Comparison of ENCODE assay signal across 21 mouse cellular contexts in the genomic region with DNA sequence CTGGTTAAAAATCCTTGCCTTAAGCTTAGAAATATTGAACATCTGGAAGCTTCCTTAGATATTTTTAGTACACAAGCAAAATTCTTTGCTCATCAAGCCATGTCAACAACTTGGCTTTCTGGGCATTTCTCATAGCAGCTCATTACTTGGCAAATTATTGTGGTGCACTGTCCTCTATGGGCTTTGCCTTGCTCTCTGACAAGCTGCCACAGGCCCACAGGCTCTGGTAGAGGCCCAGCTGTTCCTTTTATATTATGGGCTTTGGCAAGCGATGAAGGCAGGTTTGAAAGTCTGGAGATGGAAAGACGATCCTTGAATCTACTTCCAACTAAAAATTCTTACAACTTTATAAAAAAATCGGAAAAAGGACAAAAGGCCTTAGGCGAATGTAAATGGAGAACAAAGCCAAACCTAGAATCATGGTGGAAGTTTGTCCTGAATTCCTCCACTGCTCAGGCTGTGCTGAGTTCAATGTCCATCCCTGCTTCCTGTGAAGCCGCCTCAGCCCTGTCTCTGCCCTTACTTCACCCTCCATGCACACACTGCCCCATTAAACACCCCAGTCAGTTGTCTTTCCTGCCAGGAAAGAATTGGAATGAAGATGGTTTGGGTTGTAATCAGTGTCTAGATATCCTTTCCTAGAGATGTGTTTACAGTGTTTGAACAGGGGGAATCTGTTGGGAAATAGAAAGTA. TPM values are rescaled to one million over a fixed set of nuclear protein-coding genes. Genes with fewer than 3 reads are reported as not detected.
DNase-seq lines count a peak whose midpoint lies in the region; ATAC-seq and TF ChIP-seq lines count a peak whose summit lies in the region.
"Had no signal": no experiment of that assay in that cellular context is flagged by ENCODE, and none has a peak within 500 bp of the region (broad histone marks: within the 10 kb centered on the region; RNA-seq: fewer than 3 reads in every experiment).

No protein-coding gene starts in this region.

- TF ChIP-seq EP300 in liver, postnatal 0 days (IDR thresholded peaks at IDR 0.05; ENCODE audit: low read depth) = no peak

- H3K79me2 ChIP-seq in liver, adult 2 months (ENCODE audit: control insufficient read depth, insufficient read depth, low read length) = no peaks in the 10 kb centered on the region

- no peak overlapping the region for H3K9ac ChIP-seq in liver, adult 2 months (ENCODE audit: low read depth, low read length)
- no peak overlapping the region for H3K9ac ChIP-seq in liver, postnatal 0 days (replicated peaks)
- H3K9ac ChIP-seq: embryonic facial prominence, embryonic 12.5 days; forebrain, embryonic 12.5 days; hindbrain, embryonic 14.5 days; liver, embryonic 12.5 days; midbrain, embryonic 13.5 days; neural tube, embryonic 15.5 days had no signal

- TF ChIP-seq CTCF in liver, adult 2 months (IDR thresholded peaks at IDR 0.05; ENCODE audit: low read depth, low read length) = no peak
- TF ChIP-seq CTCF in liver, postnatal 0 days (IDR thresholded peaks at IDR 0.05; ENCODE audit: low read depth) = no peak
- TF ChIP-seq CTCF in layer of hippocampus, adult 2 months (conservative IDR thresholded peaks at IDR 0.05) = no peak

- no peaks in the 10 kb centered on the region for H3K4me1 ChIP-seq in liver, adult 2 months (ENCODE audit: control insufficient read depth, insufficient read depth, low read length)
- no peaks in the 10 kb centered on the region for H3K4me1 ChIP-seq in liver, postnatal 0 days (ENCODE audit: insufficient read depth)
- H3K4me1 ChIP-seq: embryonic facial prominence, embryonic 12.5 days; forebrain, embryonic 12.5 days; liver, embryonic 12.5 days; midbrain, embryonic 13.5 days; neural tube, embryonic 15.5 days had no signal

- H3K36me3 ChIP-seq in liver, adult 2 months (ENCODE audit: control insufficient read depth, insufficient read depth, low read length) = no peaks in the 10 kb centered on the region
- H3K36me3 ChIP-seq in liver, postnatal 0 days (replicated peaks; ENCODE audit: insufficient read depth, low read length) = no peaks in the 10 kb centered on the region
- H3K36me3 ChIP-seq: embryonic facial prominence, embryonic 12.5 days; forebrain, embryonic 12.5 days; liver, embryonic 12.5 days; midbrain, embryonic 13.5 days; neural tube, embryonic 15.5 days had no signal

- H3K27ac ChIP-seq in liver, adult 2 months (replicated peaks; ENCODE audit: insufficient read depth, low read depth, low read length) = no peak overlapping the region
- no peak overlapping the region for H3K27ac ChIP-seq in liver, postnatal 0 days (ENCODE audit: low read depth)
- H3K27ac ChIP-seq in layer of hippocampus, adult 2 months = no peak overlapping the region
- H3K27ac ChIP-seq: embryonic facial prominence, embryonic 12.5 days; forebrain, embryonic 12.5 days; hindbrain, embryonic 14.5 days; liver, embryonic 12.5 days; midbrain, embryonic 13.5 days; neural tube, embryonic 15.5 days had no signal

- no peaks in the 10 kb centered on the region for H3K27me3 ChIP-seq in liver, adult 2 months (ENCODE audit: control insufficient read depth, insufficient read depth, low read length)
- no peaks in the 10 kb centered on the region for H3K27me3 ChIP-seq in liver, postnatal 0 days (ENCODE audit: insufficient read depth, low read length)
- H3K27me3 ChIP-seq: embryonic facial prominence, embryonic 12.5 days; forebrain, embryonic 12.5 days; liver, embryonic 12.5 days; midbrain, embryonic 13.5 days; neural tube, embryonic 15.5 days had no signal

- intact Hi-C loops in gastrocnemius, postnatal 14 days (cut with DNase I; ENCODE audit: low total_unique reads) = no loop called here
- intact Hi-C loops in left cerebral cortex, postnatal 25 days (cut with DNase I) = no loop called here

- 88% methylated on average over 5 of the region's 5 CpGs for WGBS in liver, adult 2 months
- 77% methylated on average over 5 of the region's 5 CpGs for WGBS in liver, postnatal 0 days (ENCODE audit: insufficient replicate concordance)

- peak; percentile 17 for DNase-seq in gastrocnemius, postnatal 14 days
- no peak for DNase-seq in gastrocnemius, adult 18-20 months (ENCODE audit: low spot score)
- peak; percentile 33 for DNase-seq in liver, adult 2 months (ENCODE audit: extremely low read depth, low read depth, low spot score)
- DNase-seq in liver, postnatal 0 days = no peak
- DNase-seq in adipocyte (ENCODE audit: low spot score) = peak; percentile 33
- peak; percentile 23 for DNase-seq in lung, postnatal 10 days
- DNase-seq in layer of hippocampus, adult 2 months (ENCODE audit: low spot score in 2 of 2) = no peak
- DNase-seq in left cerebral cortex, postnatal 25 days (ENCODE audit: low spot score in 2 of 2) = no peak
- DNase-seq: adrenal gland, postnatal 10 days; cerebellum, adult 11-12 months had no signal

- H3K9me3 ChIP-seq in liver, postnatal 0 days (ENCODE audit: low read length) = no peaks in the 10 kb centered on the region
- H3K9me3 ChIP-seq: embryonic facial prominence, embryonic 12.5 days; forebrain, embryonic 12.5 days; liver, embryonic 12.5 days; midbrain, embryonic 13.5 days; neural tube, embryonic 15.5 days had no signal

- TF ChIP-seq POLR2A in liver, adult 2 months (IDR thresholded peaks at IDR 0.05; ENCODE audit: extremely low read depth, insufficient read depth, low read length) = no peak

- no peak for ATAC-seq in liver, postnatal 0 days
- ATAC-seq: liver, embryonic 12.5 days; midbrain, embryonic 13.5 days had no signal

- H3K4me2 ChIP-seq in liver, postnatal 0 days (ENCODE audit: low read depth, low read length) = no peak overlapping the region
- H3K4me2 ChIP-seq: embryonic facial prominence, embryonic 12.5 days; forebrain, embryonic 12.5 days; hindbrain, embryonic 14.5 days; liver, embryonic 12.5 days; midbrain, embryonic 13.5 days; neural tube, embryonic 15.5 days had no signal

- no peak overlapping the region for H3K4me3 ChIP-seq in liver, adult 2 months (ENCODE audit: insufficient read depth, low read depth, low read length)
- H3K4me3 ChIP-seq in liver, postnatal 0 days (ENCODE audit: low read depth, low read length) = no peak overlapping the region
- H3K4me3 ChIP-seq in layer of hippocampus, adult 2 months = no peak overlapping the region
- H3K4me3 ChIP-seq: embryonic facial prominence, embryonic 12.5 days; forebrain, embryonic 12.5 days; liver, embryonic 12.5 days; midbrain, embryonic 13.5 days; neural tube, embryonic 15.5 days had no signal

RNA-seq across cellular contexts. Expression of gene Serpinb5, which starts 14.4 kb away (rescaled TPM):
- total RNA-seq in gastrocnemius, postnatal 14 days (2021) = not detected
- total RNA-seq in gastrocnemius, adult 18-20 months (2021) = not detected
- total RNA-seq in liver, adult 2 months (2014; rRNA removed) = not detected in 2 replicates
- polyA plus RNA-seq in liver, adult 2 months (2012; rRNA removed) = not detected in 2 replicates
- not detected in 2 replicates for polyA plus RNA-seq in liver, postnatal 0 days (2015; fragmentation: Nextera tagmentation; extraction: Ambion mirVana)
- not detected for total RNA-seq in layer of hippocampus, adult 2 months (2021)
- under 1 TPM in 1 of 2 experiments, not detected in 1; 0.23 TPM for total RNA-seq in left cerebral cortex, postnatal 25 days (2021)
- total RNA-seq: adrenal gland, postnatal 10 days; CH12.LX; heart, postnatal 10 days; layer of hippocampus, postnatal 14 days; left cerebral cortex, postnatal 10 days; megakaryocyte progenitor cell, adult 5-6 weeks had no signal
- polyA plus RNA-seq: liver, embryonic 12.5 days had no signal

RNA-seq across cellular contexts. Expression of gene Serpinb12, which starts 58.9 kb away (rescaled TPM):
- under 1 TPM in 1 of 2 experiments, not detected in 1; 0.35 TPM for total RNA-seq in gastrocnemius, postnatal 14 days (2021)
- total RNA-seq in gastrocnemius, adult 18-20 months (2021) = not detected
- not detected in 2 replicates for total RNA-seq in liver, adult 2 months (2014; rRNA removed)
- not detected in 2 replicates for polyA plus RNA-seq in liver, adult 2 months (2012; rRNA removed)
- not detected in 2 replicates for polyA plus RNA-seq in liver, postnatal 0 days (2015; fragmentation: Nextera tagmentation; extraction: Ambion mirVana)
- total RNA-seq in layer of hippocampus, adult 2 months (2021) = not detected
- total RNA-seq in left cerebral cortex, postnatal 25 days (2021) = not detected
- total RNA-seq: adrenal gland, postnatal 10 days; CH12.LX; heart, postnatal 10 days; layer of hippocampus, postnatal 14 days; left cerebral cortex, postnatal 10 days; megakaryocyte progenitor cell, adult 5-6 weeks had no signal
- polyA plus RNA-seq: embryonic facial prominence, embryonic 12.5 days; forebrain, embryonic 12.5 days; liver, embryonic 12.5 days; midbrain, embryonic 13.5 days had no signal

Comparison
In these comparisons a context has a peak if more than half of its experiments do, and no peak if none do; other contexts are left out.
1. DNase-seq: peak in gastrocnemius, postnatal 14 days (single experiment), liver, adult 2 months (single experiment), adipocyte (single experiment) and lung, postnatal 10 days (single experiment); none in gastrocnemius, adult 18-20 months (single experiment), liver, postnatal 0 days (single experiment), layer of hippocampus, adult 2 months (0 of 2) and left cerebral cortex, postnatal 25 days (0 of 2).